Mouse (Mus musculus): Measurements from ENCODE around the gene B630019K06Rik. TPM values are rescaled to one million over a fixed set of nuclear protein-coding genes. Genes with fewer than 3 reads are reported as not detected.

The B630019K06Rik gene
- not detected in 2 replicates for total RNA-seq (2012; rRNA removed)
- polyA plus RNA-seq (2012; ENCODE audit: insufficient read depth in 1 of 2, insufficient read length in 2 of 2, low read depth in 1 of 2, low replicate concordance in 2 of 2, missing spikeins in 1 of 2) = under 1 TPM in 1 of 2 experiments, not detected in 1; 0.03 TPM

GRCm38 (mm10) chrX:8892343-8893155, at the start of gene B630019K06Rik:
Gene B630019K06Rik, plus strand, starts transcription at chrX:8892382.
- no peak within 1 kb of the TSS for H3K4me3 ChIP-seq (ENCODE audit: control insufficient read depth in 1 of 2, insufficient read depth in 1 of 2, low read depth in 2 of 2, low read length in 2 of 2)
- DNase-seq (ENCODE audit: low read depth, low spot score) = no peak

GRCm38 (mm10) chrX:8843694-8844093, 48.5 kb upstream of the B630019K06Rik start, which contains the start of gene Gm6592:
Gene Gm6592, plus strand, starts transcription at chrX:8843994.
- no peak for TF ChIP-seq TCF12 (IDR thresholded peaks at IDR 0.05; ENCODE audit: low read depth, low read length)
- TF ChIP-seq JUND (IDR thresholded peaks at IDR 0.05; ENCODE audit: low read depth, low read length) = no peak
- no peak for TF ChIP-seq E2F4 (IDR thresholded peaks at IDR 0.05; ENCODE audit: borderline replicate concordance, low read depth, low read length)
- TF ChIP-seq HCFC1 (IDR thresholded peaks at IDR 0.05; ENCODE audit: low read depth, low read length) = no peak
- no peak for TF ChIP-seq ZKSCAN1 (IDR thresholded peaks at IDR 0.05; ENCODE audit: low read depth, low read length)
- TF ChIP-seq MYB (IDR thresholded peaks at IDR 0.05; ENCODE audit: low read depth, low read length) = no peak
- TF ChIP-seq RCOR1 (IDR thresholded peaks at IDR 0.05; ENCODE audit: low read depth, low read length) = no peak
- no peak for TF ChIP-seq RAD21 (IDR thresholded peaks at IDR 0.05; ENCODE audit: low read depth, low read length)
- TF ChIP-seq ELF1 (IDR thresholded peaks at IDR 0.05; ENCODE audit: low read depth, low read length) = no peak
- TF ChIP-seq ZC3H11A (IDR thresholded peaks at IDR 0.05; ENCODE audit: low read depth, low read length) = no peak
- TF ChIP-seq MYC (IDR thresholded peaks at IDR 0.05; ENCODE audit: low read depth, low read length) = no peak
- no peak for TF ChIP-seq CHD1 (IDR thresholded peaks at IDR 0.05; ENCODE audit: low read depth, low read length)
- no peak for TF ChIP-seq TBP (IDR thresholded peaks at IDR 0.05; ENCODE audit: low read depth, low read length)
- TF ChIP-seq MAX (IDR thresholded peaks at IDR 0.05; ENCODE audit: low read length) = no peak
- Histone ChIP-seq H3K4me1 (ENCODE audit: control insufficient read depth in 1 of 2, insufficient read depth in 2 of 2, low read length in 2 of 2) (no peaks in the 10 kb centered on the region), H3K27me3 (ENCODE audit: control insufficient read depth in 1 of 2, insufficient read depth in 2 of 2, low read length in 2 of 2) (no peaks in the 10 kb centered on the region)

More at GRCm38 (mm10) chrX:8892343-8893155, at the start of gene B630019K06Rik:
- TF ChIP-seq POLR2A (IDR thresholded peaks at IDR 0.05; ENCODE audit: control insufficient read depth in 1 of 2, insufficient read depth in 1 of 2, low read depth in 1 of 2, low read length in 2 of 2, poor library complexity in 1 of 2) (no peak), ZNF384 (IDR thresholded peaks at IDR 0.05; ENCODE audit: low read depth, low read length) (no peak), SMC3 (IDR thresholded peaks at IDR 0.05; ENCODE audit: low read depth, low read length) (no peak), GATA1 (IDR thresholded peaks at IDR 0.05; ENCODE audit: low read depth, low read length) (no peak), JUND (IDR thresholded peaks at IDR 0.05; ENCODE audit: low read depth, low read length) (no peak)
- Histone ChIP-seq H3K9me3 (replicated peaks; ENCODE audit: insufficient read depth, low read length) (no peaks in the 10 kb centered on the region), H3K27ac (ENCODE audit: control insufficient read depth, low read depth, low read length) (no peak within 1 kb of the TSS), H3K4me1 (ENCODE audit: control insufficient read depth in 1 of 2, insufficient read depth in 2 of 2, low read length in 2 of 2) (no peaks in the 10 kb centered on the region), H3K79me2 (ENCODE audit: control insufficient read depth, insufficient read depth, low read length, poor library complexity) (no peaks in the 10 kb centered on the region), H3K27me3 (ENCODE audit: control insufficient read depth in 1 of 2, insufficient read depth in 2 of 2, low read length in 2 of 2) (no peaks in the 10 kb centered on the region), H3K9ac (ENCODE audit: control insufficient read depth, low read depth, low read length, poor library complexity, severe bottlenecking) (no peak within 1 kb of the TSS), H3K36me3 (ENCODE audit: control insufficient read depth in 1 of 2, insufficient read depth in 2 of 2, low read length in 2 of 2) (no peaks in the 10 kb centered on the region)

More at GRCm38 (mm10) chrX:8843694-8844093, 48.5 kb upstream of the B630019K06Rik start, which contains the start of gene Gm6592:
- H3K4me3 ChIP-seq (ENCODE audit: control insufficient read depth in 1 of 2, insufficient read depth in 1 of 2, low read depth in 2 of 2, low read length in 2 of 2) = no peak within 1 kb of the TSS
- DNase-seq (ENCODE audit: low read depth, low spot score) = no peak
- no peak within 1 kb of the TSS for H3K9ac ChIP-seq (ENCODE audit: control insufficient read depth, low read depth, low read length, poor library complexity, severe bottlenecking)
- no peaks in the 10 kb centered on the region for H3K9me3 ChIP-seq (replicated peaks; ENCODE audit: insufficient read depth, low read length)
- no peaks in the 10 kb centered on the region for H3K36me3 ChIP-seq (ENCODE audit: control insufficient read depth in 1 of 2, insufficient read depth in 2 of 2, low read length in 2 of 2)
- no peaks in the 10 kb centered on the region for H3K79me2 ChIP-seq (ENCODE audit: control insufficient read depth, insufficient read depth, low read length, poor library complexity)
- H3K27ac ChIP-seq (ENCODE audit: control insufficient read depth, low read depth, low read length) = no peak within 1 kb of the TSS
